Mouse (Mus musculus): Measurements from ENCODE around the gene E2f6. TPM values are rescaled to one million over a fixed set of nuclear protein-coding genes. Genes with fewer than 3 reads are reported as not detected.

Gene E2f6
- polyA plus RNA-seq, 1 experiment from 2014 or later = 73.9 TPM

DNA sequence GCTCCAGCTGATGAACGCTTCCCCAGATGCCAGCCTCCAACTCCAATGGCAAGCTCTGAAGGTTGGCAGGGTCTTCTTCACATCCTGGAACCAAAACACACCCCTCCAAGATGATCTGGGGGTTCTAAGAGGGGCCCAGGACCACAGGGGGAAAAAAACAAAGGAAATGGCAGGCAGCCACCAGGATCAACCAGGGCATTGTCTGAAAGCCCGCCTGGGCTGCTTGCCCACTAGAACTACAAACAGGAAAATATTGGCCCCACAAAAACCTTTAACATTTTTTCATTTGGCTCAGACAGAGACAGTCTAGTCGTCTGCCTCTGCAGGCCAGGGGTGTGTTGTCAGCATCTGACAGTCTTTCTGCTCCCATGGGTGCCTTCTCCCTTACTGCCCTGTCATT lies 35.4 kb upstream of the E2f6 start:
- Histone ChIP-seq H3K27me3 (ENCODE audit: control insufficient read depth, insufficient read depth, low read length) (no peaks in the 10 kb centered on the region), H3K36me3 (ENCODE audit: control insufficient read depth, insufficient read depth, low read length) (no peaks in the 10 kb centered on the region), H3K4me2 (ENCODE audit: low read depth) (no peak overlapping the region), H3K9ac (ENCODE audit: low read length) (no peak overlapping the region), H3K4me1 (ENCODE audit: control insufficient read depth, insufficient read depth, low read length) (no peaks in the 10 kb centered on the region), H3K4me3 (ENCODE audit: low read depth, low read length) (no peak overlapping the region), H3K27ac (ENCODE audit: low read depth, low read length) (no peak overlapping the region), H3K9me3 (ENCODE audit: control insufficient read depth, low read length) (no peaks in the 10 kb centered on the region)
- 83% methylated on average over 3 of the region's 3 CpGs for WGBS
- ATAC-seq (ENCODE audit: insufficient read depth, low FRiP score, low TSS enrichment) (no peak), DNase-seq (ENCODE audit: low spot score) (no peak)

DNA sequence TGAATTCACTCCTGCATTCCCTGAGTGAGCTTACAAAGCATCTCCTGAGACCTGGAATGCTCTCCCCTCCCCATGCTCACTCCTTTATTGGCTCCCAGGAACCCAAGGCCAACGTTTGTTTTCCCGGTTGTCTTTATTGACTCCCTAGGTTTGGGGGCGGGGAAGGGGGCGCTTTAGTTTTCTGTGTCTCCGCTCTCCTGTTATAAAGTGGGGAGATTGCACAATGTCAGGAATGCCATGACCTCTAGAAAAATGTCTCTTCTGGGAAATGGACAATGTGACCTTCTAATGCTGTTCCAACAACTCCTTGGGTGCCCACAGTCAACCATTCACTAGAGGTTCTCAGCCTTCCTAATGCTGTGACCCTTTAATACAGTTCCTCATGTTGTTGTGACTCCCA lies 32.2 kb upstream of the E2f6 start:
- DNase-seq (ENCODE audit: low spot score) (no peak), ATAC-seq (ENCODE audit: insufficient read depth, low FRiP score, low TSS enrichment) (no peak)
- no peaks in the 10 kb centered on the region for H3K27me3 ChIP-seq (ENCODE audit: control insufficient read depth, insufficient read depth, low read length)
- no peak overlapping the region for H3K9ac ChIP-seq (ENCODE audit: low read length)
- H3K36me3 ChIP-seq (ENCODE audit: control insufficient read depth, insufficient read depth, low read length) = no peaks in the 10 kb centered on the region
- no peak overlapping the region for H3K27ac ChIP-seq (ENCODE audit: low read depth, low read length)
- 47% methylated on average over 5 of the region's 5 CpGs for WGBS
- no peaks in the 10 kb centered on the region for H3K4me1 ChIP-seq (ENCODE audit: control insufficient read depth, insufficient read depth, low read length)
- no peak overlapping the region for H3K4me3 ChIP-seq (ENCODE audit: low read depth, low read length)
- no peaks in the 10 kb centered on the region for H3K9me3 ChIP-seq (ENCODE audit: control insufficient read depth, low read length)
- no peak overlapping the region for H3K4me2 ChIP-seq (ENCODE audit: low read depth)

DNA sequence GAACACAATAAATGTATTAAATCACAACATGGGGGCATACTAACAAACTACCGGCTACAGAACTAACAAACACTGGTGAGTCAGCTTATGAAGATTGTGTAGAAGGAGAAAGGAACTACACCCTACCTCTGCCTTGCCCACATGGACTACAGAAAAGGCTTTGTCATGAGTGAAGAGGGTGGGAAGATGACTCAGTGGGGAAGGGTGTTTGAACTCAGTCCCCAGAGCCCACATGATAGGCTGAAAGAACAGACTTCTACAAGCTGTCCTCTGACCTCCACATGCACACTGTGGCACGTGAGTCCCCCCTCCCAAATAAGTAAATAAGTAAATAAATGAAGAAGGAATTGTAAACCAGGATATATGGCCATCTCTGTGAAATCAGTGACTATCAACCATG lies 31.6 kb upstream of the E2f6 start:
- Histone ChIP-seq H3K27ac (ENCODE audit: low read depth, low read length) (no peak overlapping the region), H3K27me3 (ENCODE audit: control insufficient read depth, insufficient read depth, low read length) (no peaks in the 10 kb centered on the region), H3K4me2 (ENCODE audit: low read depth) (no peak overlapping the region), H3K9me3 (ENCODE audit: control insufficient read depth, low read length) (no peaks in the 10 kb centered on the region), H3K4me3 (ENCODE audit: low read depth, low read length) (no peak overlapping the region), H3K4me1 (ENCODE audit: control insufficient read depth, insufficient read depth, low read length) (no peaks in the 10 kb centered on the region), H3K9ac (ENCODE audit: low read length) (no peak overlapping the region), H3K36me3 (ENCODE audit: control insufficient read depth, insufficient read depth, low read length) (no peaks in the 10 kb centered on the region)
- no peak for DNase-seq (ENCODE audit: low spot score)
- WGBS = 75% methylated on average over 2 of the region's 2 CpGs
- ATAC-seq (ENCODE audit: insufficient read depth, low FRiP score, low TSS enrichment) = no peak

DNA sequence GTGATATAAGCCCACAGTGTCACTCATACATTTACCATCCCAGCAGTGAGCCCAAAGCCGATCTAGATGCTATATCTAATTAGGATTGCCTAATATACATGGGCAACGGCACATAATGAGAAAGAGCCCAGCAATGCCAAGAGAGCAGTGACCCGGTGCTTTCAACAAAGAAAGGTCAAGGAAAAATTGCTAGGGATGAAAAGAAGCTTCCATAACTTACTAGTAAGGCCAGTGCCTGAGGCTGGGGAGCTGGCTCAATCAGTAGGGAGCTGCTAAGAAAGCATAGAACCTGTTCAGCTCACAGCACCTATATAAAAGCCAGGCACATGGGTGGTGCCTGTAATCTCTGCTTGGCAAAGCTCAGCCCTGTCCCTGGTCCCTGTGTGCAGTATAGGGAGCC lies 30.4 kb upstream of the E2f6 start:
- Histone ChIP-seq H3K9me3 (ENCODE audit: control insufficient read depth, low read length) (no peaks in the 10 kb centered on the region), H3K9ac (ENCODE audit: low read length) (no peak overlapping the region), H3K27ac (ENCODE audit: low read depth, low read length) (no peak overlapping the region), H3K4me1 (ENCODE audit: control insufficient read depth, insufficient read depth, low read length) (no peaks in the 10 kb centered on the region), H3K4me3 (ENCODE audit: low read depth, low read length) (no peak overlapping the region), H3K36me3 (ENCODE audit: control insufficient read depth, insufficient read depth, low read length) (no peaks in the 10 kb centered on the region), H3K27me3 (ENCODE audit: control insufficient read depth, insufficient read depth, low read length) (no peaks in the 10 kb centered on the region), H3K4me2 (ENCODE audit: low read depth) (no peak overlapping the region)
- ATAC-seq (ENCODE audit: insufficient read depth, low FRiP score, low TSS enrichment) (no peak), DNase-seq (ENCODE audit: low spot score) (no peak)
- WGBS = 87% methylated on average over 3 of the region's 3 CpGs

DNA sequence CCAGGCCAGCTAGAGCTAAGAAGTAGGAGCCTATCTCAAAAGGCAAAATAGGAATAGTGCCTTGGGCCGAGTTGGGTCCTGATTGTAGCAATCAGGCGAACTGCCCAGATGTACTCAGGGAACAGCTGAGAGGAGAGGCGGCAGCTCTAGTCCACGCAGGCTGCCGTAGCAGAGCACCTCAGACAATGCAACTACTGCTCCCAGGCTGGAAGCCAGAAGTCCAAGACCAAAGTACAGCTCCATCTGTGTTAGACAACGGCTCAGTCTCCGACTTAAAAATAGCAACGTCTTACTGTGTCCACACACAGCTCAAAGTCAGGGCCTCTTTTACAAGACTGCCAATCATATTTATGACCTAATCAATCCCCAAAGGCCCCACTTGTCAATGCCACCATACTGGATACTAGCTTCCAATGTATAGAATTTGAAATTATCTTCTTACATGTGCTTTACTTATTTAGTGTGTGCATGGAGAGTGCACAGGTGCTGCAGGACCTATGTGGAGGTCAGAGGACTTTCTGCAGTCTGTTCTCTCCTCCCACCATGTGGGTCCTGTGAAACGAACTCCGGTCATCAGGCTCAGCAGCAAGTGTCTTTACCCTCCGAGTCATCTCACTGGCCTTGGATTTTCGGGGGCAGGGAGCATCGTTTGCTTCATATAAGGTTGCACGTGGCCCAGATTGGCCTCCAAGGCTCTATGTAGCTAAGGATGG lies 29.6 kb upstream of the E2f6 start:
- no peak overlapping the region for H3K4me2 ChIP-seq (ENCODE audit: low read depth)
- H3K27me3 ChIP-seq (ENCODE audit: control insufficient read depth, insufficient read depth, low read length) = no peaks in the 10 kb centered on the region
- H3K9me3 ChIP-seq (ENCODE audit: control insufficient read depth, low read length) = no peaks in the 10 kb centered on the region
- H3K4me1 ChIP-seq (ENCODE audit: control insufficient read depth, insufficient read depth, low read length) = no peaks in the 10 kb centered on the region
- no peak overlapping the region for H3K27ac ChIP-seq (ENCODE audit: low read depth, low read length)
- H3K4me3 ChIP-seq (ENCODE audit: low read depth, low read length) = no peak overlapping the region
- no peaks in the 10 kb centered on the region for H3K36me3 ChIP-seq (ENCODE audit: control insufficient read depth, insufficient read depth, low read length)
- ATAC-seq (ENCODE audit: insufficient read depth, low FRiP score, low TSS enrichment) (no peak), DNase-seq (ENCODE audit: low spot score) (no peak)
- no peak overlapping the region for H3K9ac ChIP-seq (ENCODE audit: low read length)
- 86% methylated on average over 14 of the region's 14 CpGs for WGBS

DNA sequence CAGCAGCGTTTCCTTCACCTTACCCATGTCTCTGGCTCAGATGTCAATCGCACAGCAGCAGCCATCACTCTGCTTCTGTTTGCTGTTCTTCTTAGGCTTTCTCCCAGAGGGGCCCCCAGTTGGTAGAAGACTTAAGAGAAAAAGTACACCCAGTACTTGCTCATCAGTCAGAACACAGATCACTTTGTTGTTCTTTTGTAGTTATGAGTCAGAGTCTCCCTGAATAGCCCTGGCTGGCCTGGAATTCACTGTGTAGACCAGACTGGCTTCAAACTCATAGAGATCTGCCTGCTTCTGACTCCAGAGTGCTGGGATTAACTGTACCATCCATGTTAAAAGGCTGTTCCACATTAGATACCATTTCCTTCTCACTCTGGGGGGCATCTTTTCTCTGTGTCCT lies 22.2 kb upstream of the E2f6 start:
- no peak overlapping the region for H3K4me3 ChIP-seq (ENCODE audit: low read depth, low read length)
- H3K36me3 ChIP-seq (ENCODE audit: control insufficient read depth, insufficient read depth, low read length) = no peaks in the 10 kb centered on the region
- no peaks in the 10 kb centered on the region for H3K27me3 ChIP-seq (ENCODE audit: control insufficient read depth, insufficient read depth, low read length)
- ATAC-seq (ENCODE audit: insufficient read depth, low FRiP score, low TSS enrichment) (no peak), DNase-seq (ENCODE audit: low spot score) (no peak)
- H3K27ac ChIP-seq (ENCODE audit: low read depth, low read length) = no peak overlapping the region
- no peak overlapping the region for H3K9ac ChIP-seq (ENCODE audit: low read length)
- WGBS = 68% methylated on average over 2 of the region's 2 CpGs
- peaks cover 8% of the 10 kb centered on the region; the same call in 1 of the 2 replicates for H3K4me1 ChIP-seq (ENCODE audit: control insufficient read depth, insufficient read depth, low read length)
- no peak overlapping the region for H3K4me2 ChIP-seq (ENCODE audit: low read depth)
- no peaks in the 10 kb centered on the region for H3K9me3 ChIP-seq (ENCODE audit: control insufficient read depth, low read length)

DNA sequence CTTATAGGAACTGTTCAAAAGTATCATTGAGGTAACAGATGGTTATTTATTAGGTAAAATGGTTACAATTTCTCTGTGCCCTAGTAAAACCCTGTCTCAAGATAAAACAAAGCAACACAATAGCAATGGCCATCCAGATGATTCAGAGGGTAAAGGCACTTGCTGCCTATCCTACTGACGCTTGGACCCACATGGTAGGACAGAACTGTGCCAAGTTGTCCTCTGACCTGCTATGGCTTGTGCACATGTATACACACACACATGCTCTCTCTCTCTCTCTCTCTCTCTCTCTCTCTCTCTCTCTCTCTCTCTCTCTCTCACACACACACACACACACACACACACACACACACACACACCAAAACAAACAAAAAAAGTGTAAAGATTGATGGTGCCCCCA lies 21.6 kb upstream of the E2f6 start:
- ATAC-seq (ENCODE audit: insufficient read depth, low FRiP score, low TSS enrichment) = no peak
- Histone ChIP-seq H3K27me3 (ENCODE audit: control insufficient read depth, insufficient read depth, low read length) (no peaks in the 10 kb centered on the region), H3K27ac (ENCODE audit: low read depth, low read length) (no peak overlapping the region), H3K36me3 (ENCODE audit: control insufficient read depth, insufficient read depth, low read length) (no peaks in the 10 kb centered on the region), H3K4me2 (ENCODE audit: low read depth) (no peak overlapping the region), H3K4me3 (ENCODE audit: low read depth, low read length) (no peak overlapping the region), H3K4me1 (ENCODE audit: control insufficient read depth, insufficient read depth, low read length) (peaks cover 8% of the 10 kb centered on the region; the same call in 1 of the 2 replicates), H3K9ac (ENCODE audit: low read length) (no peak overlapping the region), H3K9me3 (ENCODE audit: control insufficient read depth, low read length) (no peaks in the 10 kb centered on the region)
- WGBS = 32% methylated on average over 1 of the region's 1 CpGs
- no peak for DNase-seq (ENCODE audit: low spot score)

DNA sequence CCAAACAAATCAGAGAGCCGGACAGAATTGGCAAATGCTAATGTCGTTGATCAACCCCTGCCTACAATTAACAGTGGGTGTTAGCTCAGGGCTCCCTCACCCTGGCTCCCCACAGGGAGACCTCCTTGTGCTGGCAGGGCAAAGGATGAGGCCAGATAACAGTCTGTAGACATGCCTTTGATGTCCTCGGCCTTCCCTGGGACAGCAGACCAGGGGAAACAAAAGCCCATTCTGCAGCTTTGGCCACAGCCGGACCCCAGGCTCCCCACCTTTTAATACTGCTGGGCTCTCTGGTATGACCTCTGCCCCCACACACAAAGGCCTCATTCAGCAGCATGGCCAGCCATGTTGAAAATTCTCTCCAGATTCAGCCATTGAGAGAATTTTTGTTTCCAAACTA lies 21.0 kb upstream of the E2f6 start:
- Histone ChIP-seq H3K9ac (ENCODE audit: low read length) (no peak overlapping the region), H3K36me3 (ENCODE audit: control insufficient read depth, insufficient read depth, low read length) (no peaks in the 10 kb centered on the region), H3K9me3 (ENCODE audit: control insufficient read depth, low read length) (no peaks in the 10 kb centered on the region), H3K4me3 (ENCODE audit: low read depth, low read length) (no peak overlapping the region), H3K4me2 (ENCODE audit: low read depth) (no peak overlapping the region), H3K27me3 (ENCODE audit: control insufficient read depth, insufficient read depth, low read length) (no peaks in the 10 kb centered on the region), H3K27ac (ENCODE audit: low read depth, low read length) (no peak overlapping the region; the same call in 1 of the 2 replicates), H3K4me1 (ENCODE audit: control insufficient read depth, insufficient read depth, low read length) (peaks cover 8% of the 10 kb centered on the region; the same call in 1 of the 2 replicates)
- peak; percentile 62; the same call in 1 of the 2 replicates for ATAC-seq (ENCODE audit: insufficient read depth, low FRiP score, low TSS enrichment)
- 2% methylated on average over 4 of the region's 4 CpGs for WGBS
- DNase-seq (ENCODE audit: low spot score) = peak; percentile 54

DNA sequence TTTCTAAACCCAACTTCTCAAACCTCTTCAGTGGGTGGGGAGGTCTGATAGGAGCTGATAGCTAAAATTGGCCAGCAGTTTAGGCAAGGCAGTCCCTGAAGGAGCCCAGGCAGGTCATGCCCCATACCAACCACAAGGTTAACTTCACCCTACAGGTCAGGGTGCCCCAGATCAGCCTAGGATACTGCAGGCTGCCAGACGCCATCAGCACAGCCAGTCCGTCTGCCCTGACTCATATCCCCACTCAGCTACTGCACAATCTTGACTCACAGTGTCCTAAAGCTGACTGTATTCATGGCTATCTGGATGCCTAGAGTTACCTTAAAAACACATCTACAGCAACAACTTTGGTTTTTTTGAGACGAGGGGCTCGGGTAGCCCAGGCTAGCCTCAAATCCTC lies 20.3 kb upstream of the E2f6 start:
- DNase-seq (ENCODE audit: low spot score) (no peak), ATAC-seq (ENCODE audit: insufficient read depth, low FRiP score, low TSS enrichment) (peak; percentile 64)
- Histone ChIP-seq H3K4me2 (ENCODE audit: low read depth) (no peak overlapping the region), H3K9ac (ENCODE audit: low read length) (no peak overlapping the region), H3K27me3 (ENCODE audit: control insufficient read depth, insufficient read depth, low read length) (no peaks in the 10 kb centered on the region), H3K36me3 (ENCODE audit: control insufficient read depth, insufficient read depth, low read length) (no peaks in the 10 kb centered on the region), H3K4me1 (ENCODE audit: control insufficient read depth, insufficient read depth, low read length) (peaks cover 8% of the 10 kb centered on the region; the same call in 1 of the 2 replicates), H3K27ac (ENCODE audit: low read depth, low read length) (peak overlapping the region; percentile 35; the same call in 1 of the 2 replicates), H3K9me3 (ENCODE audit: control insufficient read depth, low read length) (no peaks in the 10 kb centered on the region), H3K4me3 (ENCODE audit: low read depth, low read length) (no peak overlapping the region)
- WGBS = 50% methylated on average over 4 of the region's 4 CpGs

All from neural tube, embryonic 11.5 days (tissue).